Mouse (Mus musculus): ENCODE results near the gene Mkln1. TPM values are rescaled to one million over a fixed set of nuclear protein-coding genes. Genes with fewer than 3 reads are reported as not detected.
A peak's percentile ranks its signal among the peaks of the same experiment; 100 is the strongest.
"Not testable (repeated sequence)": the region's sequence is repeated elsewhere in the genome, so short reads cannot be mapped to it uniquely, and the experiment has no call there.

The Mkln1 gene
- polyA plus RNA-seq, 1 experiment from 2014 or later, result 217 TPM

DNA sequence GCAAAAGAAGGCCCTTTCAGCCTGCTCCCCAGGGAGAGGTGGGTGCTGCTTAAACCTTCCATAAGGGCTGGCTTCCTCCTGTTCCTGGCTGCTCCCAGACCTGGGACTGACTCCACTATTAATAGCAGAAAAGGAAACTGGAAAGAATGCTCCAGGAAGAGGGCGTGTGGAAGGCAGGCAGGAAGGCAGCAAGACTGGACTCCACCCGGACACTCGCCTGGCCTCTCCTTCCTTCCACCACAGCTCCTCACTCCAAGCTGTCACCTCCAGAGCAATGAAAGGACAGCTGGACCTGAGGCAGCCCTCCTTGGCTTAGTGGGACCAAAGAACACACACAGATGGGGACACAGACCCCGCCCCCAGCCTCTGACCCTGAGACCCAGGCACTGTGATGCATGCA, 145.8 kb downstream of the Mkln1 start:
- H3K9ac ChIP-seq (ENCODE audit: low read length), result peak overlapping the region; percentile 44; the same call in 1 of the 2 replicates
- no peaks in the 10 kb centered on the region for H3K9me3 ChIP-seq (ENCODE audit: control insufficient read depth, low read length)
- no peaks in the 10 kb centered on the region for H3K27me3 ChIP-seq (ENCODE audit: control insufficient read depth, insufficient read depth, low read depth, low read length)
- WGBS, result 47% methylated on average over 4 of the region's 4 CpGs
- H3K4me2 ChIP-seq (ENCODE audit: low read depth, low read length), result peak overlapping the region; percentile 35
- H3K27ac ChIP-seq (ENCODE audit: low read length), result peak overlapping the region; percentile 76
- H3K4me1 ChIP-seq (replicated peaks; ENCODE audit: control insufficient read depth, insufficient read depth, low read length), result peaks cover 13% of the 10 kb centered on the region
- H3K36me3 ChIP-seq (ENCODE audit: control insufficient read depth, insufficient read depth, low read length), result no peaks in the 10 kb centered on the region
- peak; percentile 85 for ATAC-seq (ENCODE audit: low read depth)
- peak overlapping the region; percentile 10; the same call in 1 of the 2 replicates for H3K4me3 ChIP-seq (ENCODE audit: low read length)

DNA sequence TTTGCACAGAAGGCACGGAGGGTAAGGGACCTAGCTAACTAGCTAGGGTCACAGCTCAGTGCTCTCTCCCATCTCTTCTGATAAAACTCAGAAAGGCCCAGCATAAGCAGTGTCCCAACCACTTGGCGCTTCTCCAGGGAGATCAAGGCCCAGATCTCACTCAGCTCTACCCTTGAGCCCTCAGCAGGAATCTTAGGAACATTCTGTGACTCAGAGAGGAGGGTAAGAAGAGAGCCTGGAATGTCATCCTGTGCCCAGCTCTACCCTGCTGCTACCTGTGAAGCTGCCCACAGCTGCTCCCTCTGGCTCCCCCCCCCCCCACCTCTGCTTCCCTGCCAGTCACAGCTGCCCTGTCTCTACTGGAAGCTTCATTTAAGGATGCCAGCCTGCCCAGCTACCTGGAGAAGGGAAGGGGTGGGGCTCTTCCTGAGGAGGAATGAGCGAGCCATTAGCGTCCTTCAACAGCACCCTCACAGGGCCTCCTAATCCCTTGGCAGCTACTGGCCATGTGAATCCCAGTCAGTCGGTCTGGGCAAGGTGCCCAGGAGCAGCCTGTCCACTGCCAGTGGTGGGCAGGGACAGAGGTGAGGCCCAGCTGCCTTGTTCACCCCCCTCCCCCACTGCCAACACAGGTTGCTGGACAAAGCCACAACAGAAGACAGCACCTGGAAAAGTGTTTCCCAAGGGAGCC, 151.0 kb downstream of the Mkln1 start:
- no peaks in the 10 kb centered on the region for H3K36me3 ChIP-seq (ENCODE audit: control insufficient read depth, insufficient read depth, low read length)
- no peaks in the 10 kb centered on the region; the same call in 1 of the 2 replicates for H3K27me3 ChIP-seq (ENCODE audit: control insufficient read depth, insufficient read depth, low read depth, low read length)
- no peak overlapping the region for H3K9ac ChIP-seq (ENCODE audit: low read length)
- H3K4me2 ChIP-seq (ENCODE audit: low read depth, low read length), result no peak overlapping the region
- WGBS, result 17% methylated on average over 5 of the region's 5 CpGs
- peaks cover 32% of the 10 kb centered on the region for H3K4me1 ChIP-seq (replicated peaks; ENCODE audit: control insufficient read depth, insufficient read depth, low read length)
- peak; percentile 68 for ATAC-seq (ENCODE audit: low read depth)
- no peak overlapping the region for H3K4me3 ChIP-seq (ENCODE audit: low read length)
- peak overlapping the region; percentile 62 for H3K27ac ChIP-seq (ENCODE audit: low read length)
- no peaks in the 10 kb centered on the region for H3K9me3 ChIP-seq (ENCODE audit: control insufficient read depth, low read length)

DNA sequence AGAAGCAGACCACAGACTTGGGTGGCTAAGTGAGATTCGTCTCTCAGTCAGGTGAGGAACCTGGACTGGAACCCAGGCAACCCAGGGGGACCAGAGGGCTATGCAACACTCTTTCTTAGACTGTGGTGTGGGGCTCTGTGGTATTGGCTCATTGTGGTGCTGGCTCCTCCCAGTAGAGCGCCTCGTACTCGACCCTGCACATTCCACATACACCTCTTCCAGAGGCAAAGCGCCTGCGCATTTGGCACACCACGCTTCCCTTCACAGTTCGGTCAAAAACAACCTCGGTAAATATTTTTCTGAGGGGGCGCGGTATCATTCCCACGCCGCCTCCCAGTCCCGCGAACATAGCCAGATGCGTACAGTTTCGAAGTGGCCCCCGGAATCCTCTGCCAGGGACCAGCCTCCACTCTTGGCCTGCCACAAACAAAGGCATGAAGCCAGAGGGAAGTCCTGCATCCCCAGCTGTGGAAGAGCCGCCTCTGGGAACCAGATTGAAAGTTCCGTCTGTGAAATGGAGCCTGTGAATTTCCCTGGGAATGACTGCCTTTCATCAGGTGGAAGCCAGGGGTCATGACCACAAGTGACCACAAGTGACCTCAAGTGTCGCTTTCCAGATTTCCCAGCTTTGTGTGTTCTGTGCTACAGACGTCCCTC, 152.5 kb downstream of the Mkln1 start:
- Histone ChIP-seq H3K27me3 (ENCODE audit: control insufficient read depth, insufficient read depth, low read depth, low read length) (no peaks in the 10 kb centered on the region; the same call in 1 of the 2 replicates), H3K4me2 (ENCODE audit: low read depth, low read length) (no peak overlapping the region), H3K36me3 (ENCODE audit: control insufficient read depth, insufficient read depth, low read length) (no peaks in the 10 kb centered on the region), H3K9me3 (ENCODE audit: control insufficient read depth, low read length) (no peaks in the 10 kb centered on the region), H3K4me3 (ENCODE audit: low read length) (no peak overlapping the region), H3K4me1 (replicated peaks; ENCODE audit: control insufficient read depth, insufficient read depth, low read length) (peaks cover 31% of the 10 kb centered on the region), H3K27ac (ENCODE audit: low read length) (no peak overlapping the region), H3K9ac (ENCODE audit: low read length) (no peak overlapping the region)
- 60% methylated on average over 22 of the region's 22 CpGs for WGBS
- 0 out of 2 replicates have a peak, but pooled peaks have one; percentile 20 for ATAC-seq (ENCODE audit: low read depth)

DNA sequence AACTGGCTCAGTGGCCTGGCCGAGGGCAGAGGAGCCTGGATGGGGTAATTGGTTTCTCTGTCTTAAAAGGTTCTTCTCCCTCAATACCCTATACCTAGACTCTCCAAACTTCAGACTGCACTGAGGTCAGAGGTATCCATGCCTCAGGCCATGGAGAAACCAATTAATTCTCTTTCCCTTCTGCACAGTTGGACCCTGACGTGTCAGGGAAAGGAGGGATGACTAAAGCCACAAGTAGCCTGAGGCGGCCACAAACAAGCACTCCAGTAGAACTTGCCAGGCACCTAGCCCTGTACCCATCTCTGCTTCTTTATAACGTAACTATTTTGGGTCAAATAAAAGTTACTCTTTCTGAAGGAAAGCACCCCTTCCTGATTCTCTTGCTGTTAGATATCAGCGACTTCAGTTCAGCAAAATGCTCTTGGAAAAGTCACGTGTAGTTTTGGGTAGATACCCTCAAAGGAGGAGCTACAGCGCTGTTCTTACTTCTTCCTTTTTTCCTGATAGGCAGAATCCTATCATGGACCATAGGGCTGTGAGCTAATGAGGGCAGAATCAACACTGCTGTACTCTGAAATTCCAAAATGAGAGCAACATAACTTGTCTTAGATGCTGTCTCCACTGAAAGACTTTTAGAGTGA, 158.0 kb downstream of the Mkln1 start:
- Histone ChIP-seq H3K27ac (ENCODE audit: low read length) (no peak overlapping the region), H3K4me3 (ENCODE audit: low read length) (no peak overlapping the region), H3K36me3 (ENCODE audit: control insufficient read depth, insufficient read depth, low read length) (no peaks in the 10 kb centered on the region), H3K9ac (ENCODE audit: low read length) (no peak overlapping the region), H3K4me1 (replicated peaks; ENCODE audit: control insufficient read depth, insufficient read depth, low read length) (peaks cover 12% of the 10 kb centered on the region), H3K9me3 (ENCODE audit: control insufficient read depth, low read length) (no peaks in the 10 kb centered on the region), H3K4me2 (ENCODE audit: low read depth, low read length) (no peak overlapping the region), H3K27me3 (ENCODE audit: control insufficient read depth, insufficient read depth, low read depth, low read length) (peaks cover 2% of the 10 kb centered on the region; the same call in 1 of the 2 replicates)
- 87% methylated on average over 7 of the region's 7 CpGs for WGBS
- no peak for ATAC-seq (ENCODE audit: low read depth)

DNA sequence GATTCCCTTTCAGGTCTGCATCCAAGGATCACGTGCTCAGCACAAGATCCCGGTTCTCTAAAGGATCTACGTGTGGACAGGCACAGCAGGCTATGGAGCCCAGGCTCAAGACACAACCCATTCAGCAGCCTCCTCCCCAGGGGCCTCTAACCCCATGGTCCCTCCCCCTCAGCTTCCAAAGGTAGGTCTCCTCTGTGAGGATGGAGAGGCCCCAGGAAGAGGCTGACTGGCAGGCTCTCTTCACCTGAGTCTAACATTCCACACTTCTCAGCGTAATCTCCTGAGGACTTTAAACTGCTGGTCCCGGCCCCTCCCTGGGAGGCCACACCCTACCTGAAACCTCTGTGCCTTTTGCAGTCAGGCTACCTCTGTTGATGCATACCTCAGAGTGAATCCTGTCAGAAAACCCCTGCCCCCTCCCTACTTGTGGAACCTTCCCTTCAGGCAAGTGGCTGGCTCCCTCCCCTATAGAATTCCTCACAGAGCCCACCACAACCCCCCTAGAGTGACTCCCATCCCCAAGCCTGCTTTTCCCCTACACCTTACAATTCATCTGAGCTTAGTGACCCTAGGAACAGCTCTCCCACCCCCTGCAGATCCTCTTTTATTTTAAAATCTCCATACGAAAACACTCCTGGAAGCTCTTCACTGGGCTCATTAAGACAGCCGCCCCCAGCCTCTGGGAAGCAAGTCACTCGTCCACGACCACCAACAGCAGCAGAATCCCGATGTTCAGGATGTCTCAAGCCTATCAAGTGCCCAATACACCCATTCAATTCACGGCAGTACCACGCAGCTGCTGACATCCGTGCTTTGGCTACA, 161.8 kb downstream of the Mkln1 start:
- 0 out of 2 replicates have a peak overlapping the region, but pooled peaks have one; percentile 11 for H3K4me3 ChIP-seq (ENCODE audit: low read length)

DNA sequence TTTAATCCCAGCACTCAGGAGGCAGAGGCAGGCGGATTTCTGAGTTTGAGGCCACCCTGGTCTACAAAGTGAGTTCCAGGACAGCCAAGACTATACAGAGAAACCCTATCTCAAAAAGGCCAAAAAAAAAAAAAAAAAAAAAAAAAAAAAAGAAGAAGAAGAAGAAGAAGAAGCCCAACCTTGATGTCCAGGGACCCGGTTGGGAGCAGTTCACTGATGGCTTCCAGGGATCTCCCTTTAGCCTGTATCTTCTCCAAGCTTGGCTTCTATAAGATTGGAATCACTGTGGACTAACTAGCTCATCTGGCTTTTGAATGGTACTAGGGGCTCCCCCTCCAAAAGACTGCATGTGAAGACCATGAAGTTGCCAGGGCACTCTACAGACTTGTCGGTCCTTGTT, 163.4 kb downstream of the Mkln1 start:
- peaks cover 18% of the 10 kb centered on the region for H3K27me3 ChIP-seq (ENCODE audit: control insufficient read depth, insufficient read depth, low read depth, low read length)
- WGBS, result 34% methylated on average over 3 of the region's 3 CpGs
- not testable (repeated sequence) for H3K9me3 ChIP-seq (ENCODE audit: control insufficient read depth, low read length); ATAC-seq (ENCODE audit: low read depth); H3K36me3 ChIP-seq (ENCODE audit: control insufficient read depth, insufficient read depth, low read length)
- peak overlapping the region; percentile 82 for H3K4me2 ChIP-seq (ENCODE audit: low read depth, low read length)
- peak overlapping the region; percentile 59 for H3K27ac ChIP-seq (ENCODE audit: low read length)
- H3K4me1 ChIP-seq (replicated peaks; ENCODE audit: control insufficient read depth, insufficient read depth, low read length), result peaks cover 19% of the 10 kb centered on the region
- H3K4me3 ChIP-seq (ENCODE audit: low read length), result peak overlapping the region; percentile 73
- peak overlapping the region; percentile 81 for H3K9ac ChIP-seq (ENCODE audit: low read length)

More for the DNA sequence above, 161.8 kb downstream of the Mkln1 start:
- 24% methylated on average over 13 of the region's 13 CpGs for WGBS
- Histone ChIP-seq H3K27me3 (ENCODE audit: control insufficient read depth, insufficient read depth, low read depth, low read length) (peaks cover 18% of the 10 kb centered on the region), H3K36me3 (ENCODE audit: control insufficient read depth, insufficient read depth, low read length) (no peaks in the 10 kb centered on the region), H3K4me1 (replicated peaks; ENCODE audit: control insufficient read depth, insufficient read depth, low read length) (peaks cover 19% of the 10 kb centered on the region), H3K4me2 (ENCODE audit: low read depth, low read length) (peak overlapping the region; percentile 82), H3K27ac (ENCODE audit: low read length) (no peak overlapping the region), H3K9me3 (ENCODE audit: control insufficient read depth, low read length) (no peaks in the 10 kb centered on the region), H3K9ac (ENCODE audit: low read length) (no peak overlapping the region)
- ATAC-seq (ENCODE audit: low read depth), result 0 out of 2 replicates have a peak, but pooled peaks have one; percentile 9

DNA sequence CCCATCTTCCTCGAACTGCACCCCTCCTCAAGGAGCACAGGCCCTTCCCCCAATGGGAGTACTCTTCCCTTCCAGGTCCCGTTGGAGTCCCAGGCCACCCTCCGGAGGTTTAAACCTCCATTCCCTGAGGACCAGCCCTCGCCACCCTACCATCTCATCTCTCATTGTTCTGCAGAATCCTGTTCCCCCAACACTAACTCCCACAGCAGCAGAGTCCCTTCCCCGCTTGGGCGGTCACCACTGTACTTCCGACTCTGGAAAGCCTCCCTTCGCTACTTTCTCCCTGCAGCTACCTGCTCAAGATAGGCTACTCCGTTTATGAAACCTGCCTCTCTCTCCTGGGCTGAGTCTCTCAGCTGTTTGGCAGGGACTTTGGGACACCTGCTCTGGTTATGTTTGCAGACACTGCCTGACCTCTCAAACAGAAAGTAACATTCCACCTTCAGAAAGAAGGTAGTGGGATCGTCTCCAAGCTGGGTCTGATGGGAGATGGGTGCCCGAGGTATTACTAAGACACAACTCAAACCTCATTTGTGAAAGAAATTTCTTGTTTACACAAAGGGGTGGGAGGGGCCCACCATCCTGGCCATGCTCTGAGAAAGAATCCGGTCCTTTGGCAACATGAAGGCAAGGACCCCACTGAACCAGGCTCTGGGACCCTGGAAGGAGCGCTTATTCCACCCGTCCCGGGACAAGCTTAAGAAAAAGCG, 164.0 kb downstream of the Mkln1 start:
- Histone ChIP-seq H3K9me3 (ENCODE audit: control insufficient read depth, low read length) (no peaks in the 10 kb centered on the region), H3K4me2 (ENCODE audit: low read depth, low read length) (peak overlapping the region; percentile 82), H3K4me1 (replicated peaks; ENCODE audit: control insufficient read depth, insufficient read depth, low read length) (peaks cover 19% of the 10 kb centered on the region), H3K9ac (ENCODE audit: low read length) (peak overlapping the region; percentile 81), H3K27ac (ENCODE audit: low read length) (peak overlapping the region; percentile 69), H3K36me3 (ENCODE audit: control insufficient read depth, insufficient read depth, low read length) (no peaks in the 10 kb centered on the region), H3K4me3 (ENCODE audit: low read length) (peak overlapping the region; percentile 73), H3K27me3 (ENCODE audit: control insufficient read depth, insufficient read depth, low read depth, low read length) (peaks cover 18% of the 10 kb centered on the region)
- 7% methylated on average over 16 of the region's 16 CpGs for WGBS
- ATAC-seq (ENCODE audit: low read depth), result no peak

Data from lung, embryonic 16.5 days (tissue).